Mouse (Mus musculus): Measurements from ENCODE around the gene Olfr222. TPM values are rescaled to one million over a fixed set of nuclear protein-coding genes. Genes with fewer than 3 reads are reported as not detected.
A peak's percentile ranks its signal among the peaks of the same experiment; 100 is the strongest.

Gene Olfr222
- polyA plus RNA-seq, 1 experiment from 2014 or later, result not detected

DNA sequence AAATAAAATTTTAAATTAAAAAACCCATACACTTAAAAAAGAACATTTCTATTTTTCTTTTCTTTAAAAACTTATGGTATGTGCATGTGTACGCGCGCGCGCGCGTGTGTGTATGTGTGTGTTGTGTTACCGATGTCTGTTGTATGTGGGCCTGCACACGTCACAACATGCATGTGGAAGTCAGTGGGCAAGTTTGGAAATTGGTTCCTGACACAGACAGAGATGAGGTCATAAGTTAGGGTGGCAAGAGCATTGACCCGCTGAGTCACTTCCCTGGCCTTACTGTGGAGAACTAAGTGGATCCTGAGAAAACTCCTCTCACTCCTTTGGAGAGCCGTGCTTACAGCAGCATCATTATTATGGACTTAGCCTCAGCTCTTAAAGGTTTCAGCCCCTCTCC is 21.9 kb downstream of the Olfr222 start:
- H3K9ac ChIP-seq (ENCODE audit: low read length), result no peak overlapping the region
- ATAC-seq (ENCODE audit: low read depth), result no peak
- H3K4me2 ChIP-seq (ENCODE audit: low read depth, low read length), result no peak overlapping the region
- no peaks in the 10 kb centered on the region for H3K27me3 ChIP-seq (ENCODE audit: control insufficient read depth, insufficient read depth, low read depth, low read length)
- 94% methylated on average over 11 of the region's 11 CpGs for WGBS
- H3K27ac ChIP-seq (ENCODE audit: low read length), result no peak overlapping the region
- H3K4me3 ChIP-seq (ENCODE audit: low read length), result no peak overlapping the region
- H3K36me3 ChIP-seq (ENCODE audit: control insufficient read depth, insufficient read depth, low read length), result no peaks in the 10 kb centered on the region
- H3K9me3 ChIP-seq (ENCODE audit: control insufficient read depth, low read length), result no peaks in the 10 kb centered on the region
- H3K4me1 ChIP-seq (replicated peaks; ENCODE audit: control insufficient read depth, insufficient read depth, low read length), result no peaks in the 10 kb centered on the region

DNA sequence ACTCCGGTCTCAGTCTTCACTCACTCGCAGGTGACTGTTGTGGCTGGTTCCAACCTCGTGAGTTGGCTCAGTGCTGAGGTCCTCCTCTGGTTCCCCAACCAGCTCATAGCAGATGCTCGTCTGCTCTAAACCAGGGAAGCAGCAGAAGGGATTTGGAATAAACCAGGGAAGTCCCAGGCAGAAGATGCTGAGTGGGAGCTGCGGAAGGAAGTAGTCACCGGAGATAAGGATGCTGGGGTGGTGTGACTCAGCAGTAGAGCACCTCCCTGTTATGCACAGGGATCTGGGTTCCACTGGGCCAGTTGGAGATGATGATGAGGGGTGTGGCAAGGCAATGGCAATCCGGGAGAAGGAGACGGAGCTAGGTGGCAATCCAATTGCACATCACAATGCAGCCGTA is 32.0 kb downstream of the Olfr222 start:
- ATAC-seq (ENCODE audit: low read depth), result no peak
- 81% methylated on average over 9 of the region's 9 CpGs for WGBS
- Histone ChIP-seq H3K27me3 (ENCODE audit: control insufficient read depth, insufficient read depth, low read depth, low read length) (no peaks in the 10 kb centered on the region), H3K9me3 (ENCODE audit: control insufficient read depth, low read length) (no peaks in the 10 kb centered on the region), H3K4me1 (replicated peaks; ENCODE audit: control insufficient read depth, insufficient read depth, low read length) (no peaks in the 10 kb centered on the region), H3K27ac (ENCODE audit: low read length) (no peak overlapping the region), H3K36me3 (ENCODE audit: control insufficient read depth, insufficient read depth, low read length) (no peaks in the 10 kb centered on the region), H3K9ac (ENCODE audit: low read length) (no peak overlapping the region), H3K4me2 (ENCODE audit: low read depth, low read length) (no peak overlapping the region), H3K4me3 (ENCODE audit: low read length) (no peak overlapping the region)

DNA sequence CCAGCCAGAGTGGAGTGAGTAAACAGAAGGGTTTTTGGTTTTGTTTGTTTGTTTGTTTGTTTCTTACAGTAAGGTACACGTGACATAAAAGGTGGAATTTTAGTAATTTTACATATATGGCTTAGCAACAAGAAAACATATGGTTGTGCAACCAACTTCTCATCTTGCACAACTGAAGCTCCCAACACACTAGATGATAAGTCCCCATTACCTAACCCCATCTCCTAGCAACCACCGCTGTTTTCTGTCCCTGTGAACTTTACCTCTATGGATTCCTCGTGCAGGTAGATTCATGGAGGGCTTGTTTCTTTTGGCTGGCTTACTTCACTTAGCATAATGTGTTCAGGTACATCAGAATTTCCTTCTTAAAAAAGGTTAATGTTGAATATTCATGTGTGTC is 32.7 kb downstream of the Olfr222 start:
- Histone ChIP-seq H3K4me1 (replicated peaks; ENCODE audit: control insufficient read depth, insufficient read depth, low read length) (peaks cover 4% of the 10 kb centered on the region; the same call in 1 of the 2 replicates), H3K27ac (ENCODE audit: low read length) (no peak overlapping the region), H3K36me3 (ENCODE audit: control insufficient read depth, insufficient read depth, low read length) (no peaks in the 10 kb centered on the region), H3K4me2 (ENCODE audit: low read depth, low read length) (no peak overlapping the region), H3K27me3 (ENCODE audit: control insufficient read depth, insufficient read depth, low read depth, low read length) (no peaks in the 10 kb centered on the region), H3K9ac (ENCODE audit: low read length) (no peak overlapping the region), H3K4me3 (ENCODE audit: low read length) (no peak overlapping the region), H3K9me3 (ENCODE audit: control insufficient read depth, low read length) (no peaks in the 10 kb centered on the region)
- 71% methylated on average over 3 of the region's 3 CpGs for WGBS
- no peak for ATAC-seq (ENCODE audit: low read depth)

DNA sequence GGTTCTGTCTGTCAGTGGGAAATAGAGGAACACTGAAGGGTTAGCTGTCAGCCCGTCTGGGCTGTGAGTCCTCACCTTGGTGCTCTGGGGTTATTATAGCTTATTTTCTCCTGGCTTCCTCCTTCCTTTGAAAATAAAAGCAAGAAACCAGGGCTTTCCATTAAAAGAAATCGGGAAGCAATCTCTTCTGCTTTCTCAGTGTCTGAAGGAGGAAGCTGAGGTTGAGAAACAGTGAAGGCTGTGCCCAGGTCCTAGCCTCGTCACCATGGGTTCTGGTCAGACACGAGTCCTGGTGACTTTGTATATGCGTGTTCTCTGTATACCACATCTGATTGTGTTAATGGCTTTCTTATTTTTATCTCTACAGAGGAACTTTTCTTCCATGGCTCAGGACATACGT is 33.6 kb downstream of the Olfr222 start:
- Histone ChIP-seq H3K27me3 (ENCODE audit: control insufficient read depth, insufficient read depth, low read depth, low read length) (no peaks in the 10 kb centered on the region), H3K4me1 (replicated peaks; ENCODE audit: control insufficient read depth, insufficient read depth, low read length) (peaks cover 9% of the 10 kb centered on the region; the same call in 1 of the 2 replicates), H3K27ac (ENCODE audit: low read length) (no peak overlapping the region), H3K4me2 (ENCODE audit: low read depth, low read length) (no peak overlapping the region), H3K36me3 (ENCODE audit: control insufficient read depth, insufficient read depth, low read length) (no peaks in the 10 kb centered on the region), H3K9ac (ENCODE audit: low read length) (no peak overlapping the region), H3K9me3 (ENCODE audit: control insufficient read depth, low read length) (no peaks in the 10 kb centered on the region), H3K4me3 (ENCODE audit: low read length) (no peak overlapping the region)
- 77% methylated on average over 6 of the region's 6 CpGs for WGBS
- no peak for ATAC-seq (ENCODE audit: low read depth)

DNA sequence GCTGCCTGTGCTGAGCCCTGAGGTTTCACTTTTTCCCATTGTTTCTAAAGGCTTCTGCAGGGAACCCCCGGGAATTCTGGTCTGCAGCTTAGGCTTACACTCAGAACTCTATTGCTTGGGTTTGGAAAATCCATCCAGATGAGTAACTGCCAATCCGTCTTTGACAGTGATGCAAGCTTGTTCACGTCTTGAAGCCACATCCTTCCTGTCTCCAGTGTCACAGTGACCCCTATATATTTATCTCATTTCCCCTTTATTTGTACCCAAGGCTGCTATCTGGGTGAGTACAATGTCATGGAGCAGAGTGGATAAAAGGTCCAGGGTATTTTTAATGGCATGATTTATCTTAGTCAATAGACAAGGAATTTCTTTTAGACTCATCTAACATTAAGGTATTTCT is 34.7 kb downstream of the Olfr222 start, which contains the start of gene Nlrp3:
Gene Nlrp3, plus strand, starts transcription at position 245 of the 400 bp plus-strand sequence.
- Histone ChIP-seq H3K9ac (ENCODE audit: low read length) (no peak within 1 kb of the TSS), H3K36me3 (ENCODE audit: control insufficient read depth, insufficient read depth, low read length) (no peaks in the 10 kb centered on the region), H3K4me3 (ENCODE audit: low read length) (no peak within 1 kb of the TSS), H3K27me3 (ENCODE audit: control insufficient read depth, insufficient read depth, low read depth, low read length) (no peaks in the 10 kb centered on the region), H3K9me3 (ENCODE audit: control insufficient read depth, low read length) (peaks cover 3% of the 10 kb centered on the region; the same call in 1 of the 2 replicates), H3K27ac (ENCODE audit: low read length) (no peak within 1 kb of the TSS), H3K4me1 (replicated peaks; ENCODE audit: control insufficient read depth, insufficient read depth, low read length) (peaks cover 11% of the 10 kb centered on the region; the same call in 1 of the 2 replicates), H3K4me2 (ENCODE audit: low read depth, low read length) (no peak within 1 kb of the TSS)
- no peak for ATAC-seq (ENCODE audit: low read depth)
- 42% methylated on average over 3 of the region's 3 CpGs for WGBS

- peaks cover 11% of the 10 kb centered on the region; the same call in 1 of the 2 replicates for H3K4me1 ChIP-seq (replicated peaks; ENCODE audit: control insufficient read depth, insufficient read depth, low read length)
Measured at GRCm38 (mm10) chr11:59540123-59540522, 35.9 kb downstream of the Olfr222 start.

DNA sequence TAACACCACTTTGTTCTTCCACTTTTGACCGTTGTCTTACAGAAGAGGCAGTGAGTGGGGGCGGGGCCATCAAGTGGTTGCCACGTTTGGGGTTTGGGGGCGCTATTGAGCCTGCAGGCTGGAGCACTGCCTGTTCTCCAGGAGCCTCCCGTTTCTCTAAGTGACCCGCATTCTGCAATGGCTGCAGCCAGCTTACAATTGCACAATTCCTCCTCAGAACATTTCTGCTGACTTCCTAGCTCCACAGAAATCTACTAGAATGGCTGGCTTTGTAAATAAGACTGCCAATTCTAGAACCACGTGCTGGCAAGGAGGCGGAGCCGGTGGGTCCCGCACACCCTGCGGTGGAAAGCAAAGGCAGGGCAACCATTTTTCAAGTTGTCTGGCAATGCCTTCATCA is 37.6 kb downstream of the Olfr222 start:
- Histone ChIP-seq H3K4me1 (replicated peaks; ENCODE audit: control insufficient read depth, insufficient read depth, low read length) (peaks cover 11% of the 10 kb centered on the region; the same call in 1 of the 2 replicates), H3K9me3 (ENCODE audit: control insufficient read depth, low read length) (peaks cover 3% of the 10 kb centered on the region; the same call in 1 of the 2 replicates), H3K9ac (ENCODE audit: low read length) (peak overlapping the region; percentile 13; the same call in 1 of the 2 replicates), H3K36me3 (ENCODE audit: control insufficient read depth, insufficient read depth, low read length) (no peaks in the 10 kb centered on the region), H3K4me2 (ENCODE audit: low read depth, low read length) (peak overlapping the region; percentile 41), H3K4me3 (ENCODE audit: low read length) (peak overlapping the region; percentile 11; the same call in 1 of the 2 replicates), H3K27me3 (ENCODE audit: control insufficient read depth, insufficient read depth, low read depth, low read length) (no peaks in the 10 kb centered on the region), H3K27ac (ENCODE audit: low read length) (peak overlapping the region; percentile 47)
- WGBS, result 18% methylated on average over 11 of the region's 11 CpGs
- peak; percentile 73 for ATAC-seq (ENCODE audit: low read depth)

More at GRCm38 (mm10) chr11:59540123-59540522, 35.9 kb downstream of the Olfr222 start:
- H3K27me3 ChIP-seq (ENCODE audit: control insufficient read depth, insufficient read depth, low read depth, low read length), result no peaks in the 10 kb centered on the region
- H3K9me3 ChIP-seq (ENCODE audit: control insufficient read depth, low read length), result peaks cover 3% of the 10 kb centered on the region; the same call in 1 of the 2 replicates
- H3K4me2 ChIP-seq (ENCODE audit: low read depth, low read length), result no peak overlapping the region
- H3K36me3 ChIP-seq (ENCODE audit: control insufficient read depth, insufficient read depth, low read length), result no peaks in the 10 kb centered on the region
- H3K27ac ChIP-seq (ENCODE audit: low read length), result no peak overlapping the region
- ATAC-seq (ENCODE audit: low read depth), result no peak
- 53% methylated on average over 3 of the region's 3 CpGs for WGBS
- H3K4me3 ChIP-seq (ENCODE audit: low read length), result no peak overlapping the region
- no peak overlapping the region for H3K9ac ChIP-seq (ENCODE audit: low read length)

GRCm38 (mm10) chr11:59537218-59538130 is 38.6 kb downstream of the Olfr222 start:
- H3K27ac ChIP-seq (ENCODE audit: low read length), result peak overlapping the region; percentile 47
- H3K9ac ChIP-seq (ENCODE audit: low read length), result no peak overlapping the region
- H3K4me3 ChIP-seq (ENCODE audit: low read length), result no peak overlapping the region
- peaks cover 11% of the 10 kb centered on the region; the same call in 1 of the 2 replicates for H3K4me1 ChIP-seq (replicated peaks; ENCODE audit: control insufficient read depth, insufficient read depth, low read length)
- H3K4me2 ChIP-seq (ENCODE audit: low read depth, low read length), result 0 out of 2 replicates have a peak overlapping the region, but pooled peaks have one; percentile 41
- no peaks in the 10 kb centered on the region for H3K36me3 ChIP-seq (ENCODE audit: control insufficient read depth, insufficient read depth, low read length)
- H3K9me3 ChIP-seq (ENCODE audit: control insufficient read depth, low read length), result peaks cover 3% of the 10 kb centered on the region; the same call in 1 of the 2 replicates
- ATAC-seq (ENCODE audit: low read depth), result peak; percentile 57
- no peaks in the 10 kb centered on the region for H3K27me3 ChIP-seq (ENCODE audit: control insufficient read depth, insufficient read depth, low read depth, low read length)
- WGBS, result 66% methylated on average over 16 of the region's 16 CpGs

DNA sequence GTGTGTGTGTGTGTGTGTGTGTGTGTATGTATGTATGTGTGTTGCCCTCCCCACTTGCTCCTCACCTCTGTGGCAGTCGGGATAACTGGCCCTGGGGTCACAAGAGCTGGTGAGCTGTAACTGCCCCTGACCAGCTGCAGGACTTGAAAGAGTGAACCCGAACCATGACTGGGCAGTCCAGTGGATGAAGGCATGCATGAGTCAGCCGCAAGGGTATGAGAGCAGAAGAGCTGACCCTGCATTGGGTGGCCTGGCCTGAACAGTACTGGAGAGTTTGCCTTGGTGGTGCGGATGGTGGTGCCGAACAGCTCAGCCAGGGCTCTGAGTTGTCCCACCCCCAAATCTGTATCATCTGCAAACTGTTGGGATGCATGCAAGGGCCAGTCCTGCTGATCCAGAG is 44.5 kb downstream of the Olfr222 start:
- Histone ChIP-seq H3K4me3 (ENCODE audit: low read length) (no peak overlapping the region), H3K4me1 (replicated peaks; ENCODE audit: control insufficient read depth, insufficient read depth, low read length) (no peaks in the 10 kb centered on the region), H3K27me3 (ENCODE audit: control insufficient read depth, insufficient read depth, low read depth, low read length) (no peaks in the 10 kb centered on the region), H3K36me3 (ENCODE audit: control insufficient read depth, insufficient read depth, low read length) (no peaks in the 10 kb centered on the region), H3K4me2 (ENCODE audit: low read depth, low read length) (no peak overlapping the region), H3K9me3 (ENCODE audit: control insufficient read depth, low read length) (no peaks in the 10 kb centered on the region), H3K9ac (ENCODE audit: low read length) (no peak overlapping the region), H3K27ac (ENCODE audit: low read length) (no peak overlapping the region)
- 61% methylated on average over 5 of the region's 5 CpGs for WGBS
- ATAC-seq (ENCODE audit: low read depth), result no peak

Measured in lung, embryonic 16.5 days (tissue).